Mouse (Mus musculus): ENCODE data around the gene Ankrd52.

Gene Ankrd52

DNA sequence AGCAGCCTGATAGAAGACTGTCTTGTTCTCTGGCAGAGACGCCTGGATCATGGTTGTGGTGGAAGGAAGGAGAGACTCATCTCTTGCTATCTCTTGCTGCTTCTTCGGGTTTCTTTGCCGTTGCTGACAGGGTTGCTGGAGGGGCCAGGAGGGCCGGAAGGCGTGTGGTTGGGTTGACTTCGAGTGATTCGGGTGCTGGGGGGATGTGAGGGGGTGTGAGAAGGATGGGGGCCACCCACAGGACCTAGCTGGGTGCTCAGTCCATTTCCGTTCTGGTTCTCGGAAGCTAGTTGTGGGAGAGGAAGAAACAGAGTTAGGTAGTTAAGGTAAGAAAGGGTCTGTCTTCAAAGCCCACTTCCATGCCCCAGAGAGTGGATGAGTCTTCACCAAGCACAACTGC is 24.7 kb downstream of the Ankrd52 start:
- H3K27me3 ChIP-seq (ENCODE audit: control insufficient read depth, insufficient read depth, low read length, poor library complexity, severe bottlenecking), result no peaks in the 10 kb centered on the region
- DNase-seq (ENCODE audit: low read depth, low spot score), result no peak
- peaks cover 6% of the 10 kb centered on the region for H3K36me3 ChIP-seq (ENCODE audit: control insufficient read depth, insufficient read depth, low read length, poor library complexity, severe bottlenecking)

DNA sequence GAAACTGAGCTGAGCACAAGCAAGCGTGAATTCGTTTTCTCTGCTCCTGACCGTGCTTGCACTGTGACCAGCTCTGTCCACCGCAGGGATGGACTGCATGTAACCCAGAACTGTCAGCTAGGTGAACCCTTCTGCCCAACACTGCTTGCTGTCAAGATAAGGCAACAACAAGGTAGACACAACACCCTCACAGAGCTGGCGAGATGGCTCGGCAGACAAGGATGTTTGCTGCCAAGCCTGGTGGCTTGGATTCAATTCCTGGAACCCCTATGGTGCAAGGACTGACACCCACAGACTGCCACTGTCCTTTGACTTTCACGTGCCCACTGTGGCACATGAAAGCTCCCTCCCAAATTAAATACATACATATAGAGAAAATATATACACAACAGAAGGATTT is 27.0 kb downstream of the Ankrd52 start:
- no peaks in the 10 kb centered on the region for H3K27me3 ChIP-seq (ENCODE audit: control insufficient read depth, insufficient read depth, low read length, poor library complexity, severe bottlenecking)
- no peak for DNase-seq (ENCODE audit: low read depth, low spot score)
- peaks cover 6% of the 10 kb centered on the region for H3K36me3 ChIP-seq (ENCODE audit: control insufficient read depth, insufficient read depth, low read length, poor library complexity, severe bottlenecking)

DNA sequence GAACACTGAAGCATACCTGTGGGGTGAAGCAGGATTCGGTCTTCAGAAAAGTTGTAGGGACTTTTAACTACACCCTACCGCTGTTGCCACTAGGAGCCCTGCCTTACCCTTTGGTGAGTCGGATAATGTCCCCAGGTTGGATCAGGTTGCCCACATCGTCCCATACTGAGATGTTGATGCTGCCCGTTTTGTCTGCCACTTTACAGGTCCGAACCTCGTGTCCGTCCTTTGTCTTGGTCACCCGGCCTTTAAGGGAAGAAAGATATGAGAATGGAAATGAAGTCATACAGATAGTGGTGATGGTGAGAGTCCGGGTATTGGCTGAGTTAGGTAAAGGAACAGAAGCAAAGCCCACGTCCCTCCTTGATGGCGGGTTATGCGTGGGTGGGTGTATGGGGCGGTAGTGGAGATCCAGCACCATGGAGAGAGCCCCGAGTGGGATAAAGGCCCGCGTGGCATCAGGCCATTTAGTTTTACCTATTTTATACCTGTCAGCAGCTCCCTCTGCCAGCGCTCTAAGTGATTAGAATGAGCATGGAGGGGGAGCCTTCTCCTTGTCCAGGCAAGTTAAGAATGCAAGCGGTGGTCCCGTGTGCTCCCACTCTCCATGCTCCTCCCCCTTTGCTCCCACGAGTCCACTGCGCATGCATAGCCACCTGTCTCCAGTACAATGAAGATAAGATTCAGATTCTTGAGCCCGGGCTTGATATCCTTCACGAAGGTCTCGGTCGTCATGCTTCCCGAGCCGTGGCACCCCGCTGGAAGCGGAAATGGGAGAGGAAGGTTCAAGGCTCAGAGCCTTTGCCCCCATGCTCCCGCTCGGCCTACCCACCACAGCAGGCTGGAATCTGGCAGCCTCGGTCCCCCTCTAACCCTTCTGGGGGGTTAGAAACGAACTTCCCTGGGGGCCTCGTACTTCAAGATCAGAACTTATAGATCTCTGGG is 31.9 kb downstream of the Ankrd52 start:
- DNase-seq (ENCODE audit: low read depth, low spot score), result peak; percentile 23
- Histone ChIP-seq H3K36me3 (ENCODE audit: control insufficient read depth, insufficient read depth, low read length, poor library complexity, severe bottlenecking) (peaks cover 6% of the 10 kb centered on the region), H3K27me3 (ENCODE audit: control insufficient read depth, insufficient read depth, low read length, poor library complexity, severe bottlenecking) (no peaks in the 10 kb centered on the region)

DNA sequence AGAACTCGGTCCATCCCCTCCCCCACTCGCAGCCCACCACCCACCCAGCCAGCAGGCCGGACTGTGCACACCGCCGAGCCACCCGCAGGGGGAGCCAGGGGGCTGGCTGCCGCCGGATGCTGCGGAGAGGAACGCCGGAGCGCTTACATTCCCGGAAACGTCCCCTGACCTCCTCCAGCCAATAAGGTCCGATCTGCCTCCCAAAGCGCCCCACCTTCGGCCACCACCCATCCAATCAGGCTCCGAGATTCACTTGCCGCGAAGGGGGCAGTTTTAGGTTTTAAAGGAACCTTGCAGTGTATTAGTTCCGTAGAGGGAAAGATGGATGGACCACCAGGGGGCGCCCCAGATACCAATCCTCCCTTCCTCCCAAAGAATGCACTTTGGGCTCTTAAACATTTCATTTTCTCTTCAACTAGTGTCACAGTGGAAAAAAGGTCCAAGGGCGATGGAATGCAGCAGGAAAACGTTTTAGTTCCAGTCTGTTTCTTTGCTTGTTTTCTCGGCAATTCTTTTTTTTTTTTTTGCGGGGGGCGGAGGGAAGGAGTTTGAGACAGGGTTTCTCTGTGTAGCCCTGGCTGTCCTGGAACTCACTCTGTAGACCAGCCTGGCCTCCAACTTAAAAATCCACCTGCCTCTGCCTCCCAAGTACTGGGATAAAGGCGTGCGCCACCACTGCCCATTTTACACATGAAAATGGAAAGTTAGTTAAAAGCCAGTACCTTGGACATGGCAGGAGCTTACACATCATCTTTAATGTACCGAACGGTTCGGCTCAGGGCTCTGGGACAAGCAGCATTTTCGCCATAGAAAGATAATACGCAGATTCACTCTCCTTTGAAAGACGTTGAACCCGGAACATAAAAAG is 33.0 kb downstream of the Ankrd52 start:
- H3K36me3 ChIP-seq (ENCODE audit: control insufficient read depth, insufficient read depth, low read length, poor library complexity, severe bottlenecking), result peaks cover 6% of the 10 kb centered on the region; the same call in 1 of the 2 replicates
- DNase-seq (ENCODE audit: low read depth, low spot score), result peak; percentile 98
- H3K27me3 ChIP-seq (ENCODE audit: control insufficient read depth, insufficient read depth, low read length, poor library complexity, severe bottlenecking), result no peaks in the 10 kb centered on the region

DNA sequence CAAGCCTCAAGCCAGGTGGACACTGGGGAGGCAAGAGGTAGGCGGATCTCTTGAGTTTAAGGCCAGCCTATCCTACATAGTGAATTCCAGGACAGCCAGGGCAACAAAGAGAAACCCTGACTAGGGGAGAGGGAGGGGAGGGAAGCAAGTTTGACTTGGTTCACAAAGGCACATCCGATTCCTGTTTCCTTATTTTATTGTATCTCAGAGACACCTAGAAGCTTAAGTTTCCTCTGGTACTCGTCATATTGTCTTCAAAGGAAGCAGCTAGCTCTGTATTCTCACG is 33.6 kb downstream of the Ankrd52 start:
- Histone ChIP-seq H3K27me3 (ENCODE audit: control insufficient read depth, insufficient read depth, low read length, poor library complexity, severe bottlenecking) (no peaks in the 10 kb centered on the region), H3K36me3 (ENCODE audit: control insufficient read depth, insufficient read depth, low read length, poor library complexity, severe bottlenecking) (peaks cover 8% of the 10 kb centered on the region)
- DNase-seq (ENCODE audit: low read depth, low spot score), result peak; percentile 20

DNA sequence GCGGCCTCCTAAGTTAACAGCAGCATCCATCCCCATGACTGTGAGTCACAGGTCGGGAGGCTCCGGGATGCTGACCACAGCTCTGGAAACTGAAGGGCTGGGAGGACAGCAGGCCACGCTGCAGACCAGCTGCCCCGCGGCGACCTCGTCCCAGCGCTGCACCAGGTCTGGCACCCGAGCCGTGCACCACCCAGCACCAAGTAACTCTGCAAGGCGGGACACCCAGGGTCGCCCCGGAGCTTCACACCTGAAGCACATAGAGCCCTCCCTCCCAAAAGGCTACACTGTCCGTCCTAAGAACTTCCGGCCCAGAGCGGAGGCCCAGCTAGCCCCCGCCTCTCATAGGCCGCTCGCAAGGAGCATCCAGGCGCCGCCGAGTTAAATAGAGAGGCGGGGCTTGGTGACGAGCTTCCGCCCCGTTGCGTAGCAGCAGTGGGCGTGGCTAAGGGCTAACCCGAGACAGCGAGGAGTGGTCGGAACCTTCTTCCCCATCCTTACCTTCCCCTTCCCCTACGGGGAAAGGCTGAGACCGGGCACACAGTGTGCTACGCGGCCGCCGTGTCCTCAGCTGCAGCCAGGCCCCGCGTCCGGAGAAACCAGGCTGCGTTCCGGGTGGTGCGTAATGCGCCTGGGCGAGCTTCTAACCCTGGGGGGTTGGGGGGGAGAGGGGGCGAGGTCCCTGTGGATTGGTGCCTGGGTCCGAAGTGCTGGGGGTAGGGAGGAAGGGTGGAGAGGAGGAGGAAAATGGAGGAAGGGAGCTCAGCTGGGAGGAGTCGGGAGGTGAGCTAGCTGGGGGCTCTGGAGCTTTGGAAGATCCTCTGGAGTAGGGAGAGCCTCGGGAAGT is 34.5 kb downstream of the Ankrd52 start, which contains the start of the genes Nabp2 and Rnf41:
TSS of gene Nabp2 (minus strand) at position 282 of the 844 bp plus-strand sequence.
TSS of gene Rnf41 (plus strand) at position 447 of the 844 bp plus-strand sequence.
- peak; percentile 96 for DNase-seq (ENCODE audit: low read depth, low spot score)
- H3K27me3 ChIP-seq (ENCODE audit: control insufficient read depth, insufficient read depth, low read length, poor library complexity, severe bottlenecking), result no peaks in the 10 kb centered on the region
- peaks cover 8% of the 10 kb centered on the region for H3K36me3 ChIP-seq (ENCODE audit: control insufficient read depth, insufficient read depth, low read length, poor library complexity, severe bottlenecking)

DNA sequence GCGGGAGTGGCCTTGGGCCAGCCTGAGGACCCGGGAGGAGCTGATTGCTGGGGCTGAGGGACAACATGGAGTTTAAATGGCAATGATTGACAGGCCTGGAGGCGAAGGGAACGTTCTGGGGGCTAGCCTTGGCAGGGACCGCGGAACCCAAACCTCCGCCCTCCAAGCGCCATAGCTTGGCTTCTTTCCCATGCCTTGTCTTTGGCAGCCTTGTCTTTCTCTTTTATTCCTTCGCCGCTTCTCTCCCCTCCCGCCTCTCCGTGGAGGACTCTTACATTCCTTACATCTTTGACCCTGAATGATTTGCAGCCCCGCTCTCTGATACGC is 35.1 kb downstream of the Ankrd52 start:
- DNase-seq (ENCODE audit: low read depth, low spot score), result no peak
- peaks cover 11% of the 10 kb centered on the region for H3K36me3 ChIP-seq (ENCODE audit: control insufficient read depth, insufficient read depth, low read length, poor library complexity, severe bottlenecking)
- H3K27me3 ChIP-seq (ENCODE audit: control insufficient read depth, insufficient read depth, low read length, poor library complexity, severe bottlenecking), result no peaks in the 10 kb centered on the region

DNA sequence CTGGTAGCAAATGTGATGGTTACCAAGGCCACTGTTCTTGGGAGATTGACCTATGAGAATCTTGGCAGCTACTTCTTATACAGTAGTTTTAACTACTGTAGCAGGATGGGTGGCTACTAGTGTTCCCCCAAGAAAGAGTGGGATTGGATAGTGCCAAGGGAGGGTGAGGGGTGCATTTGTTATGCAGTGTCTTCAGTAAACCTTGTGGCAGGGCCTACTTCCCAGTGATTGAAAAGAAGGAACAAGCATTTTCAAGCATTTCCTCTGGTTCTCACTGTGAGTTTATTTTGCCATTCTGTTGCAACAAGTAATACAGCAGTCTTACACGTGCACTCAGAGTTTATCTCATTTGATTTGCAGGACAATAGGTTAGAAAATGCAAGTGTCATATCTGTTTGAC is 35.6 kb downstream of the Ankrd52 start:
- DNase-seq (ENCODE audit: low read depth, low spot score), result no peak
- H3K27me3 ChIP-seq (ENCODE audit: control insufficient read depth, insufficient read depth, low read length, poor library complexity, severe bottlenecking), result no peaks in the 10 kb centered on the region
- peaks cover 11% of the 10 kb centered on the region for H3K36me3 ChIP-seq (ENCODE audit: control insufficient read depth, insufficient read depth, low read length, poor library complexity, severe bottlenecking)

DNA sequence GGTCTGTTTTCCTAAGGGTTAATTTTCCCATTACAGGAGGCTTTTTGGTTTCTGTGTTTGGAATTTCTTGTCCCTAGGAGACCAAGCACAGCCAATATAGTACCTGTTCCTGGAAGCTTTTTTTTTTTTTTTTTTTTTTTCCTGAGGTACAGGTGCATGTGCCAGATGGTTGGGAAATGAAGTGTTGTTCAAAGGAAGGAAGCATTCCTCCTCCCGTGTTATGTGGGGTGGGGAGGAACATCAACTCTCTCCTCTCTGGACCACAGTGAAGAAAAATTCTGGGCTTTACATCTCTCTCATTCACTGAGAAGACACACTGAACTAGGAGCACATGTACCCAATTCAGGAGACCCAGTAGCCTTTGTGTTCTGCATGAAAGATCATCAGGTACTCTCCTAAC is 36.2 kb downstream of the Ankrd52 start:
- H3K36me3 ChIP-seq (ENCODE audit: control insufficient read depth, insufficient read depth, low read length, poor library complexity, severe bottlenecking), result peaks cover 13% of the 10 kb centered on the region
- no peak for DNase-seq (ENCODE audit: low read depth, low spot score)
- H3K27me3 ChIP-seq (ENCODE audit: control insufficient read depth, insufficient read depth, low read length, poor library complexity, severe bottlenecking), result no peaks in the 10 kb centered on the region

DNA sequence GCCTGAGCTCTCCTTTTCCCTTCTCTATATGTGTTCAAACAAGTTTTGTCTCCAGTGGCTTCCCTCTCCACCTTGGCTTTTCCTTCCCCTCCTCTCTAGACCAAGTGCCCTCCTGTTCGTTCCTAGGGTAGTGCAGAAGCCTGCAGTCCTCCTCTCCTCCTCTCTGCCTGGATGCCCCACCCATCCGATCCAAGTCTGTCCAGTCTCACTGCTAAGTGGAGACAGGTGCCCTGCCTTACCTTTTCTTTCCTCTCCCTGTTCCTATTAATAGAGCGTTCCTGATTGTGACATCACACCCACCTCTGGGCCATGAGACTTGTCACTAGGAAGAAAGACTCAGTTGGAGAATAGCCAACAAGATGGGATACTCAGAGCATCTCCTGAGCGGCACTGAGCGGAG is 37.9 kb downstream of the Ankrd52 start:
- H3K27me3 ChIP-seq (ENCODE audit: control insufficient read depth, insufficient read depth, low read length, poor library complexity, severe bottlenecking), result no peaks in the 10 kb centered on the region
- H3K36me3 ChIP-seq (ENCODE audit: control insufficient read depth, insufficient read depth, low read length, poor library complexity, severe bottlenecking), result peaks cover 17% of the 10 kb centered on the region
- no peak for DNase-seq (ENCODE audit: low read depth, low spot score)

DNA sequence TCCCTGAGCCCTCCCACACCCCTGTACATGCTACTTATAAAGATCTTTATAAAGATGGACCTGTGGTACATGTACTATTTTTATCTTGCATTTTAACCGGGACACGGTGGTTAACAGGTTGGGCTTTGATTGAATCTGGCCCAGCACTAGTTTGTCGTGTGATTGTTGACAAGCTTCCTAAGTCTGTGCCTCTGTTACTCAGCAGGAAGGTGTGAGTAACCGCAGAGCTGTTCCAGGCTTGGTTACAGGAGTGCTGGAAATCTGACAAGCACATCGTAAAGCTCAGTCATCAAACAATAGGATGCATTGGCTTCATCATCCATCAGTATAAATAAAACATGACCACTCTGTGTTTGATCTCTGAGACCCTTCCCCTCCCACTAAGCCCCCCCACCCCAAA is 45.5 kb downstream of the Ankrd52 start:
- H3K36me3 ChIP-seq (ENCODE audit: control insufficient read depth, insufficient read depth, low read length, poor library complexity, severe bottlenecking), result peaks cover 13% of the 10 kb centered on the region
- DNase-seq (ENCODE audit: low read depth, low spot score), result no peak
- H3K27me3 ChIP-seq (ENCODE audit: control insufficient read depth, insufficient read depth, low read length, poor library complexity, severe bottlenecking), result no peaks in the 10 kb centered on the region

DNA sequence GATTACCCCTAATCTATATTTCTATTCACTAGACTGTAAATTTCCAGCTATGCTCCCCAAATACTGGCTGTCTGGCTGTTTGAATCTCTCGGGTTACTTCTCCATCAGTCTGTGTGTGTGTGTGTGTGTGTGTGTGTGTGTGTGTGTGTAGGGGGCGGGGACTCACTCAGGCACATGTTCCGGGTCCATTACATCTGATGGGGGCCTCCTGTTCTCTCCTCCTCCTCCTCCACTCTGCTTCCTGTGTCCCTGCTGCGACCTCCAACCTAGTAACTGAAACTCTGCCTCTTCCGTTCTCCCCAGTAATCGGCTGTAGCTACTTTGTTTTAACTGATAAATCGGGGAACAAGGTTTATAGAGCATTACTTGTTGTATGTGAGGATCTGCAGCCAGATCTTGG is 47.7 kb downstream of the Ankrd52 start:
- Histone ChIP-seq H3K36me3 (ENCODE audit: control insufficient read depth, insufficient read depth, low read length, poor library complexity, severe bottlenecking) (peaks cover 11% of the 10 kb centered on the region), H3K27me3 (ENCODE audit: control insufficient read depth, insufficient read depth, low read length, poor library complexity, severe bottlenecking) (no peaks in the 10 kb centered on the region)
- DNase-seq (ENCODE audit: low read depth, low spot score), result peak; percentile 64

DNA sequence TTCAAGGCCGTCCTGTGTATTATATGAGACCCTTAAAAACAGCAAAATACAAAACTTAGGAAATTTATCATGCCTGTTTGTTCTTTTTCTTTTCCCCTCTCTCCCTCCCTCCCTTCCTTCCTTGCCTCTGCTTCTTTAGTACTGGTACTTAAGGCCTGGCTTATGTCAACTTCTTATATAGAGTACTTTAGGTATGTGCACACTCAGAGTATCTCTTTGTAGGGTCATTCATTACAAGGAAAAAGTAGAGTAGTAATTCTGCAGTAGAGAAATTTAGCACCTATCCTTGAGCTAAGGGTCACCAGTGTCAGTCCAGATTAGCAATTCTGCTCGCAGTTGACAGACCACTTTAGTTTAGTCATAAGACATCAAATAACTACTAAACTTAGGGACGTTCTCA is 48.3 kb downstream of the Ankrd52 start:
- DNase-seq (ENCODE audit: low read depth, low spot score), result no peak
- Histone ChIP-seq H3K36me3 (ENCODE audit: control insufficient read depth, insufficient read depth, low read length, poor library complexity, severe bottlenecking) (peaks cover 14% of the 10 kb centered on the region), H3K27me3 (ENCODE audit: control insufficient read depth, insufficient read depth, low read length, poor library complexity, severe bottlenecking) (no peaks in the 10 kb centered on the region)

DNA sequence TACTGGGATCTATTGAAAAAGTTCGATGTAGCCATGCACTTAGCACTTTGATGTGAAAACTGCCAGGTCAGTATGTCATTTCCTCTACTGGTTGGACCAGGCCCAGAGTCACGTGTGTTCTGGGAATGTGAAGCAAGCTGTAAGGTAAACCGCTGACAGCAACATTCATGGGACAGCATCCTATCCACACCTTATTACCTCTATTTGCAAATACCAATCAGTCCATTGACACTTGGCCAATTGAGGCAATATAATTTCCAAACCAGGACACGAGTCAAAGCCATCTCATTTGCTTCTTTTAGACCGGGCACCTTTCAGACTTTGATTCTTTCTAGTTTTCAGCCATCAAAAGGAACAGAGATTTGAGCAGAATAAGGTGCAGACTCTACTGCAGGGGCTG is 52.1 kb downstream of the Ankrd52 start:
- peaks cover 10% of the 10 kb centered on the region for H3K36me3 ChIP-seq (ENCODE audit: control insufficient read depth, insufficient read depth, low read length, poor library complexity, severe bottlenecking)
- no peaks in the 10 kb centered on the region for H3K27me3 ChIP-seq (ENCODE audit: control insufficient read depth, insufficient read depth, low read length, poor library complexity, severe bottlenecking)
- no peak for DNase-seq (ENCODE audit: low read depth, low spot score)
